Mouse (Mus musculus): ENCODE measurements around the gene Nhlrc4. TPM values are rescaled to one million over a fixed set of nuclear protein-coding genes. Genes with fewer than 3 reads are reported as not detected.
A peak's percentile ranks its signal among the peaks of the same experiment; 100 is the strongest.

Nhlrc4 gene
- polyA plus RNA-seq, 1 experiment from 2014 or later = not detected

GRCm38 (mm10) chr17:25918037-25918750 is 26.6 kb downstream of the Nhlrc4 start:
- 90% methylated on average over 9 of the region's 9 CpGs for WGBS
- peaks cover 6% of the 10 kb centered on the region; the same call in 1 of the 2 replicates for H3K36me3 ChIP-seq
- H3K4me2 ChIP-seq = peak overlapping the region; percentile 82
- H3K9me3 ChIP-seq (replicated peaks) = no peaks in the 10 kb centered on the region
- peak overlapping the region; percentile 71 for H3K4me3 ChIP-seq (replicated peaks)
- ATAC-seq (ENCODE audit: low FRiP score) = no peak
- H3K27me3 ChIP-seq (replicated peaks) = no peaks in the 10 kb centered on the region
- peak overlapping the region; percentile 90 for H3K27ac ChIP-seq (replicated peaks)
- peak overlapping the region; percentile 59 for H3K9ac ChIP-seq (replicated peaks)
- peaks cover 44% of the 10 kb centered on the region for H3K4me1 ChIP-seq

DNA sequence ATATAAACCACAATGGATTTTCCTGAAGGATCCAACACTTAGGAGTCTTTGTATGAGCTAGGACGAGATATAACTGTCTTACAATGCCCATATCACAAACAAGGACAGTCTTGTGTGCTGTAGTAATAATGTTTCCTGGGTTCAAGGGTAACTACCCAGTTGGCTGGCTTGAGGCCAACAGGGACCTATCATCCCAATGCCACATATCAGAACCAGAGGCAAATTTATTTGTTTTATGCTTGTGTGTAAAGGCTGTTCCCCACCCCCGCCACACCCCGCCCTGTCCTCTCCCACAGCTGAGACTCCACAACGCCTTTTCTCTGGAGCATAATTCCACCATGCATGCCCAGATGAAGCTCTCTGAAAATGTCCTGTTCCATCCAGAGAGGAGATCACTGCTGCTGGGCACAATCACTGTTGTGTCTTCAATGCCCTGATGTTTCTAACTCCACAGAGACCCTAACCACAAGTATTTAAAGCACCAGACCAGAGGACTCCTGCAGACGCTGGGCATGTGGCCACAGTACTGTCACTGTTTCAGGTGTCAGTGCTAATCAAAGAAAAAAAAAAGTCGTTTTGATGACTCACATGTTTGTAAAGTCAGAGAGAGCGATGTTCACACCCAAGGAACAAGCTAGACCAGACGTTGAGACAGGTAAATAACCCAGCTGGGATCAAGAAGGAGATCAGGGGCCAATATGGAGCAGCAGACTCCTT is 27.7 kb downstream of the Nhlrc4 start:
- no peak overlapping the region for H3K4me3 ChIP-seq (replicated peaks)
- ATAC-seq (ENCODE audit: low FRiP score) = no peak
- peaks cover 6% of the 10 kb centered on the region; the same call in 1 of the 2 replicates for H3K36me3 ChIP-seq
- 81% methylated on average over 8 of the region's 8 CpGs for WGBS
- no peak overlapping the region for H3K27ac ChIP-seq (replicated peaks)
- H3K9ac ChIP-seq (replicated peaks) = 0 out of 2 replicates have a peak overlapping the region, but pooled peaks have one; percentile 59
- no peaks in the 10 kb centered on the region for H3K27me3 ChIP-seq (replicated peaks)
- peaks cover 44% of the 10 kb centered on the region for H3K4me1 ChIP-seq
- H3K4me2 ChIP-seq = peak overlapping the region; percentile 82; the same call in 1 of the 2 replicates
- H3K9me3 ChIP-seq (replicated peaks) = no peaks in the 10 kb centered on the region

GRCm38 (mm10) chr17:25914295-25914694 is 30.5 kb downstream of the Nhlrc4 start:
- H3K27ac ChIP-seq (replicated peaks) = no peak overlapping the region
- no peaks in the 10 kb centered on the region for H3K27me3 ChIP-seq (replicated peaks)
- no peaks in the 10 kb centered on the region for H3K9me3 ChIP-seq (replicated peaks)
- no peak overlapping the region for H3K4me2 ChIP-seq
- H3K4me3 ChIP-seq (replicated peaks) = no peak overlapping the region
- H3K36me3 ChIP-seq = peaks cover 6% of the 10 kb centered on the region; the same call in 1 of the 2 replicates
- ATAC-seq (ENCODE audit: low FRiP score) = no peak
- peaks cover 38% of the 10 kb centered on the region for H3K4me1 ChIP-seq
- WGBS = 94% methylated on average over 4 of the region's 4 CpGs
- H3K9ac ChIP-seq (replicated peaks) = no peak overlapping the region

DNA sequence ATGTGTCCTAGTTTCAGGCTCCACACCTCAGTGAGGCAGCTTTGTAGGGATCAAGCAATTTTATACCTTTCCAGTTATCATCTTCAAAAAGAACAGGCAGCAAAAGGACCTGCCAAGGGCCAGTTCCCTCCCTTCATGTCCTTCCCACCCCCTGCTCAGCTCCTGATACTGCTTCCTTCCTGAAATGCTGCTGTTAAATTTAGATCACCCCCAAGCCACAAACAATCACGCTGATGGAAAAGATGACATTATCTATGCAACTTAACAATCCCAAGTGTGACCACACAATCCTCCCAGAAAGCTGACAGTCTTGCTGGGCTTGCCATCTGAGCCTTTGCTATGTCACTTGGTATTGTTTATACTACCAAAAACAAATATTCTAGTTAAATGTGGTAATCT is 30.9 kb downstream of the Nhlrc4 start:
- peaks cover 6% of the 10 kb centered on the region; the same call in 1 of the 2 replicates for H3K36me3 ChIP-seq
- ATAC-seq (ENCODE audit: low FRiP score) = no peak
- H3K27me3 ChIP-seq (replicated peaks) = no peaks in the 10 kb centered on the region
- no peak overlapping the region for H3K9ac ChIP-seq (replicated peaks)
- H3K9me3 ChIP-seq (replicated peaks) = no peaks in the 10 kb centered on the region
- peaks cover 38% of the 10 kb centered on the region for H3K4me1 ChIP-seq
- no peak overlapping the region for H3K4me2 ChIP-seq
- H3K4me3 ChIP-seq (replicated peaks) = no peak overlapping the region
- whole genome bisulfite sequencing = 91% methylated on average over 1 of the region's 1 CpGs
- H3K27ac ChIP-seq (replicated peaks) = no peak overlapping the region

DNA sequence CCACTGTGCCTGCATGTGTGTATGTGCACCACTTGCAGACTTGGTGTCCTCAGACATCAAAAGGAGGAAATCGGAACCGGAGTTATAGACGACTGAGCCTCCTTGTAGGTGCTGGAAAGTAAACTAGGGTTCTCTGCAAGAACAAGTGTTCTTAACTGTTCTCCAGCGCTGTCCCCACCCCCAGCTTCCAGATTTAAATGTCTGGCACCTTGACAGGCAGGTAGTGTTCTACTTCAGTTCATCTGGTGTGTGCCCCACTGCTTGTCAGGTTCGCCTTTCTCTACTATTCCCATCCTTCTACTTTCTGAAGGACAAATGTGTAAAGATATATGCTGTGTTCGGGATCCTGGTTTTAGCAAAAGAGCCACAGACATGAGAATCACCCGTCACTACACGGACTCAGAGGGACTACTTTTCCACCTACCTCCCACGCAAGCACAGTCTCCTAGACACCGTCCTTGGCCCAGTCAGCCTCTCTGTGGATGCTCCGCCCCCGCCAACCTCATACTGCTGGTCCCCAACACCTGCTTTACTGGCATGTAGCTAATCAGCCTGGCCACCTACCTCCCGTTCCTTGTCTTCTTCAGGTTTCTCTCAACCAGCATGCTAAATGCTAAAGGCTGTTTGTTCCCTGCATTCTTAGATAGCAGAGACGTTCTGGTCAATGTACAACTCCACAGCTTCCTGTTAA is 31.4 kb downstream of the Nhlrc4 start:
- Histone ChIP-seq H3K9me3 (replicated peaks) (no peaks in the 10 kb centered on the region), H3K9ac (replicated peaks) (no peak overlapping the region), H3K36me3 (peaks cover 6% of the 10 kb centered on the region; the same call in 1 of the 2 replicates), H3K4me2 (no peak overlapping the region), H3K27ac (replicated peaks) (no peak overlapping the region), H3K27me3 (replicated peaks) (no peaks in the 10 kb centered on the region), H3K4me1 (peaks cover 32% of the 10 kb centered on the region), H3K4me3 (replicated peaks) (no peak overlapping the region)
- ATAC-seq (ENCODE audit: low FRiP score) = no peak
- 87% methylated on average over 14 of the region's 14 CpGs for WGBS

GRCm38 (mm10) chr17:25911816-25912215 is 32.9 kb downstream of the Nhlrc4 start:
- Histone ChIP-seq H3K36me3 (peaks cover 4% of the 10 kb centered on the region; the same call in 1 of the 2 replicates), H3K4me3 (replicated peaks) (no peak overlapping the region), H3K9me3 (replicated peaks) (no peaks in the 10 kb centered on the region), H3K4me1 (peaks cover 17% of the 10 kb centered on the region), H3K27me3 (replicated peaks) (no peaks in the 10 kb centered on the region), H3K27ac (replicated peaks) (no peak overlapping the region), H3K4me2 (no peak overlapping the region), H3K9ac (replicated peaks) (no peak overlapping the region)
- no peak for ATAC-seq (ENCODE audit: low FRiP score)
- 85% methylated on average over 4 of the region's 4 CpGs for WGBS

DNA sequence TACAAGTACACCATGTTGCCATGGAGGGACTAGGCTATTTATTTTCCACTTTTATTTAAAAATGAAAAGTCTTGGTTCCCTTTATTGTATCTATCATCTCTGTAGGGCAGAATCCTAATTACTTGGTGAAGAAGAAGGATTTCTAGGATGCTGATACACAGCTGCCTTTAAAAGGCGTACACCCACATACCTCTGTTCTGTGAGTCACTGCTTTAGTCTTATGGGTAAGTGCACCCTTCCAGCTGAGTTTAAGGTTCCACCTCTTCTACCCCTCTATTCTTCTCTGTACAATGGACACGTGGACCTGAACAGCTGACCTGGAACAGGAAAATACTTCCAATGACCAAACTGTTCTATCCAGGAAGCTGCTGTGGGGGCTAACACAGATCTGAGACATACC is 37.1 kb downstream of the Nhlrc4 start:
- no peaks in the 10 kb centered on the region for H3K27me3 ChIP-seq (replicated peaks)
- peaks cover 2% of the 10 kb centered on the region; the same call in 1 of the 2 replicates for H3K36me3 ChIP-seq
- H3K4me2 ChIP-seq = no peak overlapping the region
- no peak overlapping the region for H3K4me3 ChIP-seq (replicated peaks)
- H3K27ac ChIP-seq (replicated peaks) = no peak overlapping the region
- WGBS = 89% methylated on average over 2 of the region's 2 CpGs
- H3K9me3 ChIP-seq (replicated peaks) = no peaks in the 10 kb centered on the region
- H3K9ac ChIP-seq (replicated peaks) = no peak overlapping the region
- ATAC-seq (ENCODE audit: low FRiP score) = no peak
- H3K4me1 ChIP-seq = no peaks in the 10 kb centered on the region

- Histone ChIP-seq H3K27ac (replicated peaks) (no peak overlapping the region), H3K9me3 (replicated peaks) (no peaks in the 10 kb centered on the region), H3K4me2 (no peak overlapping the region), H3K9ac (replicated peaks) (no peak overlapping the region), H3K27me3 (replicated peaks) (no peaks in the 10 kb centered on the region), H3K36me3 (peaks cover 6% of the 10 kb centered on the region), H3K4me3 (replicated peaks) (no peak overlapping the region), H3K4me1 (no peaks in the 10 kb centered on the region)
- no peak for ATAC-seq (ENCODE audit: low FRiP score)
- 93% methylated on average over 3 of the region's 3 CpGs for WGBS
Observed at GRCm38 (mm10) chr17:25903061-25903460, 41.7 kb downstream of the Nhlrc4 start.

GRCm38 (mm10) chr17:25900193-25900592 is 44.6 kb downstream of the Nhlrc4 start:
- H3K4me1 ChIP-seq = no peaks in the 10 kb centered on the region
- no peak overlapping the region for H3K27ac ChIP-seq (replicated peaks)
- H3K4me3 ChIP-seq (replicated peaks) = no peak overlapping the region
- H3K27me3 ChIP-seq (replicated peaks) = no peaks in the 10 kb centered on the region
- no peaks in the 10 kb centered on the region for H3K9me3 ChIP-seq (replicated peaks)
- no peak overlapping the region for H3K4me2 ChIP-seq
- no peak overlapping the region for H3K9ac ChIP-seq (replicated peaks)
- ATAC-seq (ENCODE audit: low FRiP score) = no peak
- peaks cover 4% of the 10 kb centered on the region for H3K36me3 ChIP-seq
- WGBS = 97% methylated on average over 1 of the region's 1 CpGs

DNA sequence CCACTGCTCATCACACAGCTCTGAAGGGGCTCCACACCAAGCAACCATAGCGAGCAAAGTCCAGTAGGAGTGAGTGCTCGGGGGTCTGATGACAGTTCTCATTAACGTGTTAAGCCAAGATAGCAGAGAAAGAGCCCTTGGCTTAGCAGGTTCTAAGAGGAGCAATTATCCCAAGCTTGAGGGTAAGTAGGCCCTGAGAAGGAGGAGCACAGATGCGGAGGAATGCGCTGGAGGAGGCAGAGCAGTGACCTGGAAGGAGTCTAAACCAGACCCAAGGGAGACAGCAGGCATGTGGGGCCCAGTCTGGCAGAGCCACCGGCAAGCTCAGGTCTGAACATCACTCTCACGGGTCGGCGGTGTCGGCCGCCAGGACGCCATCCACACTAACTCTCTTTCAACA is 48.9 kb downstream of the Nhlrc4 start:
- Histone ChIP-seq H3K4me2 (no peak overlapping the region), H3K27me3 (replicated peaks) (no peaks in the 10 kb centered on the region), H3K9me3 (replicated peaks) (no peaks in the 10 kb centered on the region), H3K4me3 (replicated peaks) (no peak overlapping the region), H3K36me3 (peaks cover 3% of the 10 kb centered on the region), H3K9ac (replicated peaks) (no peak overlapping the region), H3K27ac (replicated peaks) (no peak overlapping the region), H3K4me1 (peaks cover 6% of the 10 kb centered on the region; the same call in 1 of the 2 replicates)
- ATAC-seq (ENCODE audit: low FRiP score) = no peak
- 75% methylated on average over 12 of the region's 12 CpGs for WGBS

DNA sequence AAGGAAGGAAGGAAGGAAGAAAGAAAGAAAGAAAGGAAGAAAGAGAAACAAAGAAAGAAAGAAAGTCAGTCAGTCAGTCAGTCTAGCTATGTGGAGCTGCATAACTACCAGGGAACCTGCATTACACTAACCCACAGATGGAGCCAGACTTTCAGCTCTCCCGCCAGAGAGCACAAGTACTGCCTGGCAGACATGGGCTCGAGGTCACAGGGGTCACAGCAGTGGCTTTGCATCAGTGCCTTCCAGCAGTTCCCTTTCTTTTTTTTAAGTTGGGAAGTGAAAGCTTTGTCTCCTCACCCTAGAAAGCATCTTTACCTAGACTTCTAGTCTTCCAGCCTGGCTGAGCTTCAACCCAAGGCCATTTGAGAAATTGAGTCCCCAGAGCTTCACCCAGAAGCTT is 49.3 kb downstream of the Nhlrc4 start:
- Histone ChIP-seq H3K36me3 (0 out of 2 replicates have a peak, but pooled peaks cover under 1% of the 10 kb centered on the region), H3K4me3 (replicated peaks) (no peak overlapping the region), H3K27me3 (replicated peaks) (no peaks in the 10 kb centered on the region), H3K4me1 (peaks cover 6% of the 10 kb centered on the region; the same call in 1 of the 2 replicates), H3K4me2 (no peak overlapping the region), H3K9me3 (replicated peaks) (no peaks in the 10 kb centered on the region), H3K9ac (replicated peaks) (no peak overlapping the region), H3K27ac (replicated peaks) (no peak overlapping the region)
- no peak for ATAC-seq (ENCODE audit: low FRiP score)
- WGBS = 43% methylated on average over 2 of the region's 2 CpGs

Data from neural tube, embryonic 15.5 days (tissue).